Mouse (Mus musculus) megakaryocyte progenitor cell, adult 5-6 weeks (primary cell): ENCODE results near the gene Upp2. TPM values are rescaled to one million over a fixed set of nuclear protein-coding genes. Genes with fewer than 3 reads are reported as not detected.

Experiments used
- ATAC-seq: replicated peaks from 2 replicates; pipeline ENCODE4 v1.8.0; 2016; ENCODE audit warnings: mild to moderate bottlenecking, moderate TSS enrichment, inconsistent platforms; ENCODE audit not compliant: poor library complexity
- total RNA-seq, 2 experiments: library from RNA; stranded (forward) in 1 of 2; stranded (reverse) in 1 of 2; fragments of 157-497, 149-512 nt in 1 of 2; fragments of 200-1000 nt in 1 of 2; gene quantifications; 2 replicates each; pipeline versions ENCODE4 v1.2.3 to v1.2.4; 2015 to 2017

Gene Upp2
- total RNA-seq, 2 experiments from 2014 or later, result 0.64 TPM; not detected in 1

DNA sequence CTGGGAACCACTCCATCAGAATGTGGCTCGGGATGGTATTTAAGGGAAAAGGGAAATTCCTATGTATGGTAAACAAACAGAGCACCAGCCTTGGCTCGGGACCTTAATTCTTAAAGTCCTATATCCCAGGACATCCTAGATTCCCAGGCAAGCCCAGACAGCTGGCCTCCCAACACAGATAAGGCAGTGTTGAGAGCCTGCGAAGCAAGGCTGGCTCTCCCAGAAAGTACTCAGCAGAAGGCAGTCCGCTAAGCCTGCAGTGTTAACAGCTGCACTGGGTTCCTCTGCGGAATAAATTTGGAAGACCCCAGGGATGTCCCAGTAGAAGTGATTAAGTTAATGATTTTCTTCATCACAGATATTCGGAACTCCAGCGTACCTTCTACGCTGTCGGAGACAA lies 16.6 kb upstream of the Upp2 start:
- no peak for ATAC-seq

- no peak for ATAC-seq
Observed at GRCm38 (mm10) chr2:58551866-58552265, 15.2 kb upstream of the Upp2 start.

DNA sequence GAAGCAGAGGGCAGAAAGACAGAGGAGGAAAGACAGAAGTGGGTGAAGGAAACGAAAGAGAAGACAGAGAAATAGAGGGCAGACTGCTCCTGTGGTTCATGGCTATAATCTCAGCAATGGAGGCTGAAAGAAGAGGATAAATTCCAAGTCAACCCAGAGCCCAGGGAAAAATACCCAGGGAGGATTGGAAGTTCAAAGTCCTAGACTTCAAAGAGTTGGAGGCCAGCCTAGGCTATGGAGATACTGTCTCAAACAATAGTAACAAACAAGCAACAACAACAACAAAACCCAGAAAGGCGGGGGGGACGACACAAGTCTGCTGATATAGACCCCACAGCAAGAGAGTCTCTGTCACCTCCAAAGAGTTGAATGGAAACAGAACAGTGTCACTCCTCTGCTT lies 14.8 kb upstream of the Upp2 start:
- ATAC-seq, result no peak

DNA sequence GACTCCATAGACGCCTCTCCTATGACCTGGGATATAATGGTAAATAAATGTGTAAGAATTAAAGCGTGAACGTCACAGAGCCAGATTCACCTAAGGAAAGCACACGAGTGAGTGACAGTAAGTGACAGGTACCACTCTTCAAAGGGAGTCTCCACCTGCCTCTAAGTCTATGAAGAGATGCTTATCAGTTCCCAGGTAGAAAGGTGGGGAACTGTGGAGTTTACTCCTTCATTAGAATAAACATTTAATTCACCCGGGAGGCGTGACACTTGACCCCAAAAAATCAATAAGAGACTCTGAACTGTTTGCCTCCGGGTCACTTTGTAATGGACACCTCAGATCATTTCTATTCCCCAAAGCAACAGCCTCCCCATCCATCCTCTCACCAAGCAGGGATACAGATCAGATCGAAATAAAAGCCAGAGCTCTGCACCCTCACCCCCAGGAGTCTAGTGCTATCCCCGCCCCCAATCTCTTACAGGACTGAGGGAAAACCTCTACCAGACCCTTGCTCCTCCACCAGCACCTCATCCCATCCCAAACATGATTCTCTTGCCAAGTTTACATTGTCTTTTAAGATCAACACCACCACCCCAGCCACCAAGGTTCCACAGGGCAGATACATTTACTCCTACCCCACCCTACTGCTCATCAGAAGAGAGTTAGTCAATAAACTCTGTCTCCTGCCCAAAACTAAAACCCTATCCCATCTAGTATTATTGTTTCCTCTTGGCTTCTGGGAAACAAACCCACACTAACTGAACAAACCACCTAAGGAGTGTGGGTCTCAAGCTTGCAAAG lies 9.9 kb upstream of the Upp2 start:
- ATAC-seq, result no peak

GRCm38 (mm10) chr2:58562137-58562536 lies 5.0 kb upstream of the Upp2 start:
- no peak for ATAC-seq

DNA sequence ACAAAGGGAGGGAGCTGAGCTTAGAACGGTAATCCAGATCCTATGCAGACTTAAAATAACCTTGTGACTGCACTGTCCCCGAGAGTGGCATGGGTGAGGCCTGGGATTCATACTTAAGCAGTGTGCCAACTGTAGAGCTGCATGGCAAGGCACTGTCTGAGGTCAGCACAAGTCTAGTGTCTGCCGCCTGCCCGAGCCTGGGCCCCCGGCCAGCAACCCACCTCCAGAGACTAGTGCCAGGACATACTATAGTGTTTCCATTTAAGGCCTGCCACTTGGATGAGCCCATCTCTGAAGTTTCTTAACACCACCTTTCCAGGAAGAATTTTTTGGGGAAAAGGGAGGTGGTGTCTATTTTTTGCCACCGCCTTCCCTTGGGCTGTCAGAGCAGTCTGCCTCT lies 1.8 kb upstream of the Upp2 start:
- no peak for ATAC-seq

DNA sequence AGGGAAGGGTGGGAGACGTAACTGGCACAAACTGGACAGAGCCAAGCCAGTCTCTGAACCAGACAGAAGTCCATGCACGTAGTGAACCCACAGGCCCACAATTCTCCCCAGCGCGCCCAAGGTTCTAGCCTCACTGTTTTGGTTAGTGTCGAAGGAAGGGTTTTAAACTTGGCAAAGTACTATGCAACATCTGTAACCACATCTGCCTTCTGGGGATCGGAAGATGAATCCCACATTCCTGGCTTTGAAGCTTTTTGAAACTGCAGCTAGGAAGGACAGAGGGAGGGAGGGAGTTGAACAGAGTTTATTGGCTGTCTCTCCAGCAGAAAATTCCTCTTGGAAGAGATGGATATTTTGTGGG lies 1.1 kb upstream of the Upp2 start:
- no peak for ATAC-seq

- ATAC-seq, result peak; percentile 52
Observed at GRCm38 (mm10) chr2:58566410-58567065, 560 bp upstream of the Upp2 start.

- ATAC-seq, result no peak
Observed at GRCm38 (mm10) chr2:58567866-58568719, 995 bp downstream of the Upp2 start.

DNA sequence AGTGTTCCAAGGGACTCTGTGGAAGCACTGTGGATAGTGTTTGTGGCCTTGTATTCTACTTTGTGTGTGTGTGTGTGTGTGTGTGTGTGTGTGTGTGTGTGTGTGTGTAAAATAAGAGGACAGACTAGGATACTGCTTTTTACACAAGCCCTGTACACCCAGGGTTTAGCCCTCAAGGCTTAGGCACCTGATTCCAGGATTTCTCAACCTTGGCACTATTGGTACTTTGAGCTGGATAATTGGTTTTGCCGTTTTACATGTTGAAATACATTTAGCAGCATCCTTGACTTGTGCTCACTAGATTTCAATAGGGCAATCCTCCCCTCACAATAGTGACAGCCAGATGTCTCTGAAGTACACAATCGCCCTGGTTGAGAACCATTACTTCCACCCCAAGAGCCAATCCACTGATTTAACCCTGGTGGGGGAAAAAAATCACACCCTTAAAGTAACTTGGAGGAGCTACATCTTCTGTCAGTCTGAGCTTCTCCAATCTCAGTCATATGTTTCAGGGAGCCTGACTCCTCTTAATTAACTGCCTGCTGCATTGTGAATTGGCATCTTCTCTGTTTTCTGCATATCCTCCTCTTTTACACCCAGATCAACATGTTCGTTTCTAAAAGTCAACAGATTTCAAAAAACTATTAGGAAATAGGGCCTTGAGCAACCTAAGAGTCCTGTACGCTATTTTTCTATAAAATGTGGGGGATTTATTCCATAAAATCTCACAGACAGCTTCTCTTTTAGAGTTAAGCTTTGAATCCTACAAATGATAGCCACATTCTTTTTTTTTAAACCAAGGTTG lies 1.9 kb downstream of the Upp2 start:
- ATAC-seq, result no peak

GRCm38 (mm10) chr2:58574167-58574566 lies 7.1 kb downstream of the Upp2 start:
- ATAC-seq, result 0 out of 2 replicates have a peak, but pooled peaks have one; percentile 37

DNA sequence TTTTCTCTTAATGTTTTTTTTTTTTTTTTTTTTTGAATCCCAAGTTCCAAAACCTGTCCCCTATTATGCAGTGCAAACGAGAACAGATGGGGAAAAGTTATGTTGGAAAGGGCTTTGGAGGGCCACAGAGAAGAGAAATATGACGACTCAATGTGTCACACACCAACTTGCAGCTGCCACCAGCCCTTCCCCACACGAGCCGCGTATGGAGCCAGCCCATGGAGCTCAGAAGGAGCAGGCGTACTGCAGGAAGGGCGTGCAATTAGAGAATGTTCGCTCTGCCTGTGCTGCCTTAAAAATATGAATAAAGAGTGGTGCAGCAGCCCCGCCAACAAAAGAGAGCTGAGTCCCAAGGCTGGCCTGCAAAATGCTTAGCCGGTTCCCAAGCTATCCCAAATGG lies 19.2 kb downstream of the Upp2 start:
- ATAC-seq, result no peak

- ATAC-seq, result no peak
Observed at GRCm38 (mm10) chr2:58589637-58590036, 22.5 kb downstream of the Upp2 start.

GRCm38 (mm10) chr2:58590055-58590454 lies 23.0 kb downstream of the Upp2 start:
- no peak for ATAC-seq

- ATAC-seq, result no peak
Observed at GRCm38 (mm10) chr2:58595350-58595749, 28.3 kb downstream of the Upp2 start.

DNA sequence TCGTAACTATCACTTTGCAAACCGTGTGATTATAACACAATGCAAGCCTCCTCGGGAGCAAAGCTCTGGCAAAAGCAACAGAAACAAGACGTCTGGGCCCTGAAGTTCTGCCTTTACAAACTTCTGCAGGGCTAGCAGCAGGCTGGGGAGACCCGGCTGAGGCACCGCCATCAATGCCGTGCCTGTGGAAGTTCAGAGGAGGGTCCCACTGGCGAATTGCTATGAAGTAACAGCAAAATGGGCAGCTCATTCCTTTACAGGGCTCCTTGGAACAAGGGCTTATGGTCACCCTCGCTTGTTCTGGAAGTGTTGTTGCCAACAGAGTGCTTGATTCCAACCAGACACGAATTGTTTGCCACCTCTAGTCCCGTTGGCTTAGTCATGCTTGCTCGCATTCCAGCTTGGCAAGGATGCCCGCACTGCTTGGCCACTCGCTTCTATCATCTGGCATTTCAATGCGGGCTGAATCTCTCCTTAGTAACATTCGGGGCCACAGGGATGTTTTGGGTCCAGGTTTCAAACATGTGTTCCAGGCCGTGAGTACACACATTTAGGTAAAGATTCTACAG lies 29.8 kb downstream of the Upp2 start:
- no peak for ATAC-seq

DNA sequence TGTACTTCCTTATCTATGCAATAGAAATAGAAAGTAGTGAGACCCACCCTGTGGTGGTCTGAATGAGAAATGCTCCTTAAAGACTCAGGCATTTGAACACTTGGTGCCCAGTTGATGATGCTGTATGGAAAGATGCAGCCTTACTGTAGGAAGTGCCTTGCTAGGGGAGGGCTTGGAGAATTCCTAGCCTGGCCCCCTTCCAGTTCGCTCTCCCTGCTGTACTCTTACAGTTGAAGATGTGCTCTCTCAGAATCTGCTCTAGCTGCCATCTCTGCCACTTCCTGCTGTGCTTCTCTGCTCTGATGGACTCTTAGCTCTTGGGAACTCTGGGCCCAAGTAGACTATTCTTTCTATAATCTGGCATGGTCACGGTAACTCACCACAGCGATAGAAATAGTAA lies 30.5 kb downstream of the Upp2 start:
- no peak for ATAC-seq

GRCm38 (mm10) chr2:58599639-58600038 lies 32.5 kb downstream of the Upp2 start:
- peak; percentile 92 for ATAC-seq

- no peak for ATAC-seq
Observed at GRCm38 (mm10) chr2:58601382-58601781, 34.3 kb downstream of the Upp2 start.

GRCm38 (mm10) chr2:58603379-58603778 lies 36.3 kb downstream of the Upp2 start:
- no peak for ATAC-seq
